Mouse (Mus musculus) G1E-ER4 (cell line): ENCODE results near the gene Nsmce1. TPM values are rescaled to one million over a fixed set of nuclear protein-coding genes. Genes with fewer than 3 reads are reported as not detected.

Experiments
- GATA1 ChIP-seq: IDR thresholded peaks from one replicate; pipeline ENCODE4 v1.8.0; 2012; ENCODE audit warnings: low read length, inconsistent platforms
- polyA plus RNA-seq: library from polyadenylated mRNA; stranded (reverse); fragments of >175 nt; gene quantifications from 2 replicates; pipeline ENCODE4 v1.2.3, GENCODE M21; 2012

The Nsmce1 gene
- polyA plus RNA-seq, 1 experiment, result 13.6 TPM

- TF ChIP-seq GATA1, result no peak
Observed at GRCm38 (mm10) chr7:125503374-125504092, 12.1 kb upstream of the Nsmce1 start.

- no peak for TF ChIP-seq GATA1
Observed at GRCm38 (mm10) chr7:125500879-125501278, 9.5 kb upstream of the Nsmce1 start.

GRCm38 (mm10) chr7:125499927-125500868 lies 8.8 kb upstream of the Nsmce1 start:
- TF ChIP-seq GATA1, result no peak

- TF ChIP-seq GATA1, result no peak
Observed at GRCm38 (mm10) chr7:125495864-125496440, 4.6 kb upstream of the Nsmce1 start.

- TF ChIP-seq GATA1, result no peak
Observed at GRCm38 (mm10) chr7:125492551-125492950, 1.2 kb upstream of the Nsmce1 start.

GRCm38 (mm10) chr7:125491760-125492159 lies 364 bp upstream of the Nsmce1 start:
- TF ChIP-seq GATA1, result no peak

GRCm38 (mm10) chr7:125489636-125490035 lies 1.8 kb downstream of the Nsmce1 start:
- TF ChIP-seq GATA1, result no peak

- no peak for TF ChIP-seq GATA1
Observed at GRCm38 (mm10) chr7:125488706-125489105, 2.7 kb downstream of the Nsmce1 start.

- TF ChIP-seq GATA1, result no peak
Observed at GRCm38 (mm10) chr7:125487126-125487525, 4.3 kb downstream of the Nsmce1 start.

- no peak for TF ChIP-seq GATA1
Observed at GRCm38 (mm10) chr7:125486121-125486630, 5.2 kb downstream of the Nsmce1 start.

GRCm38 (mm10) chr7:125484791-125485190 lies 6.6 kb downstream of the Nsmce1 start:
- TF ChIP-seq GATA1, result no peak

- no peak for TF ChIP-seq GATA1
Observed at GRCm38 (mm10) chr7:125482886-125483285, 8.5 kb downstream of the Nsmce1 start.

GRCm38 (mm10) chr7:125482339-125482738 lies 9.1 kb downstream of the Nsmce1 start:
- no peak for TF ChIP-seq GATA1

- no peak for TF ChIP-seq GATA1
Observed at GRCm38 (mm10) chr7:125480518-125480917, 10.9 kb downstream of the Nsmce1 start.

GRCm38 (mm10) chr7:125478391-125478984 lies 12.9 kb downstream of the Nsmce1 start:
- TF ChIP-seq GATA1, result no peak

- no peak for TF ChIP-seq GATA1
Observed at GRCm38 (mm10) chr7:125475601-125476251, 15.7 kb downstream of the Nsmce1 start.
